8 mouse cellular contexts compared by ENCODE assay signal in genomic region chr17:12992470-12992991, GRCm38 (mm10). TPM values are rescaled to one million over a fixed set of nuclear protein-coding genes. Genes with fewer than 3 reads are reported as not detected.
DNase-seq lines count a peak whose midpoint lies in the region; ATAC-seq lines count a peak whose summit lies in the region.

No protein-coding gene starts in this region.

- no peaks in the 10 kb centered on the region for H3K9me3 ChIP-seq in heart, embryonic 11.5 days (replicated peaks; ENCODE audit: control insufficient read depth, low read length)
- H3K9me3 ChIP-seq in kidney, embryonic 16.5 days (ENCODE audit: low read length): no peaks in the 10 kb centered on the region
- H3K9me3 ChIP-seq in liver, embryonic 11.5 days (ENCODE audit: control insufficient read depth, low read length): no peaks in the 10 kb centered on the region
- H3K9me3 ChIP-seq in stomach, embryonic 14.5 days (ENCODE audit: control insufficient read depth, low read depth, low read length): no peaks in the 10 kb centered on the region

- under 1% methylated on average over 51 of the region's 51 CpGs for WGBS in heart, embryonic 11.5 days (ENCODE audit: insufficient replicate concordance)
- WGBS in kidney, embryonic 16.5 days: 0% methylated on average over 51 of the region's 51 CpGs
- under 1% methylated on average over 51 of the region's 51 CpGs for WGBS in liver, embryonic 11.5 days
- WGBS in stomach, embryonic 14.5 days: 0% methylated on average over 51 of the region's 51 CpGs

- no peaks in the 10 kb centered on the region; the same call in 1 of the 2 replicates for H3K36me3 ChIP-seq in heart, embryonic 11.5 days (ENCODE audit: control insufficient read depth, insufficient read depth, low read length)
- H3K36me3 ChIP-seq in kidney, embryonic 16.5 days (ENCODE audit: insufficient read depth, low read length): peaks cover 5% of the 10 kb centered on the region
- peaks cover 7% of the 10 kb centered on the region for H3K36me3 ChIP-seq in liver, embryonic 11.5 days (ENCODE audit: control insufficient read depth, insufficient read depth, low read length)
- peaks cover 3% of the 10 kb centered on the region; the same call in 1 of the 2 replicates for H3K36me3 ChIP-seq in stomach, embryonic 14.5 days (ENCODE audit: control insufficient read depth, insufficient read depth, low read length)

- no peaks in the 10 kb centered on the region for H3K27me3 ChIP-seq in heart, embryonic 11.5 days (ENCODE audit: control insufficient read depth, insufficient read depth, low read length)
- H3K27me3 ChIP-seq in kidney, embryonic 16.5 days (ENCODE audit: insufficient read depth, low read length): no peaks in the 10 kb centered on the region
- no peaks in the 10 kb centered on the region for H3K27me3 ChIP-seq in liver, embryonic 11.5 days (replicated peaks; ENCODE audit: control insufficient read depth, insufficient read depth, low read length)
- H3K27me3 ChIP-seq in stomach, embryonic 14.5 days (ENCODE audit: control insufficient read depth, insufficient read depth, low read length): no peaks in the 10 kb centered on the region

- peak overlapping the region; percentile 94 for H3K4me2 ChIP-seq in heart, embryonic 11.5 days
- H3K4me2 ChIP-seq in kidney, embryonic 16.5 days (replicated peaks; ENCODE audit: low read depth, low read length): peak overlapping the region; percentile 54
- H3K4me2 ChIP-seq in liver, embryonic 11.5 days: peak overlapping the region; percentile 95
- H3K4me2 ChIP-seq in stomach, embryonic 14.5 days (replicated peaks; ENCODE audit: low read depth, low read length): peak overlapping the region; percentile 55

- peak overlapping the region; percentile 99 for H3K27ac ChIP-seq in heart, embryonic 11.5 days (ENCODE audit: low read depth, low read length)
- peak overlapping the region; percentile 99 for H3K27ac ChIP-seq in kidney, embryonic 16.5 days (ENCODE audit: low read length)
- peak overlapping the region; percentile 99 for H3K27ac ChIP-seq in liver, embryonic 11.5 days (ENCODE audit: low read depth, low read length)
- peak overlapping the region; percentile 100 for H3K27ac ChIP-seq in stomach, embryonic 14.5 days (ENCODE audit: low read length)

- H3K9ac ChIP-seq in heart, embryonic 11.5 days (ENCODE audit: low read depth, low read length): peak overlapping the region; percentile 100
- H3K9ac ChIP-seq in kidney, embryonic 16.5 days (replicated peaks; ENCODE audit: low read length): peak overlapping the region; percentile 100
- peak overlapping the region; percentile 100 for H3K9ac ChIP-seq in liver, embryonic 11.5 days (ENCODE audit: low read depth, low read length)
- H3K9ac ChIP-seq in stomach, embryonic 14.5 days (replicated peaks; ENCODE audit: low read depth, low read length): peak overlapping the region; percentile 98

- peaks cover 3% of the 10 kb centered on the region; the same call in 1 of the 2 replicates for H3K4me1 ChIP-seq in heart, embryonic 11.5 days (ENCODE audit: control insufficient read depth, insufficient read depth, low read length)
- H3K4me1 ChIP-seq in kidney, embryonic 16.5 days (ENCODE audit: insufficient read depth, low read length): peaks cover 7% of the 10 kb centered on the region
- no peaks in the 10 kb centered on the region; the same call in 1 of the 2 replicates for H3K4me1 ChIP-seq in liver, embryonic 11.5 days (replicated peaks; ENCODE audit: control insufficient read depth, insufficient read depth, low read length)
- peaks cover 7% of the 10 kb centered on the region for H3K4me1 ChIP-seq in stomach, embryonic 14.5 days (ENCODE audit: control insufficient read depth, insufficient read depth, low read length)

- peak; percentile 79 to 81 for DNase-seq in B cell, adult 2 months
- DNase-seq in brain, adult 2 months (ENCODE audit: low read depth, low spot score): peak; percentile 99
- DNase-seq in liver, embryonic 11.5 days (ENCODE audit: low spot score): peak; percentile 92
- DNase-seq in naive thymus-derived CD4-positive, alpha-beta T cell, adult 2 months (ENCODE audit: low read depth): peak; percentile 92

- peak overlapping the region; percentile 95 for H3K4me3 ChIP-seq in heart, embryonic 11.5 days (ENCODE audit: low read depth, low read length)
- peak overlapping the region; percentile 88 for H3K4me3 ChIP-seq in kidney, embryonic 16.5 days (ENCODE audit: low read length)
- peak overlapping the region; percentile 98 for H3K4me3 ChIP-seq in liver, embryonic 11.5 days (ENCODE audit: low read depth, low read length)
- H3K4me3 ChIP-seq in stomach, embryonic 14.5 days (ENCODE audit: low read depth, low read length): peak overlapping the region; percentile 99

- ATAC-seq in erythroblast, adult 5-6 weeks (replicated peaks; ENCODE audit: low FRiP score, poor library complexity, severe bottlenecking): peak; percentile 94
- peak; percentile 90 for ATAC-seq in heart, embryonic 11.5 days (replicated peaks; ENCODE audit: insufficient number of reproducible peaks, low FRiP score, low TSS enrichment)
- peak; percentile 94 for ATAC-seq in kidney, embryonic 16.5 days (ENCODE audit: low FRiP score, low TSS enrichment)
- peak; percentile 85 for ATAC-seq in liver, embryonic 11.5 days (replicated peaks; ENCODE audit: low FRiP score)
- peak; percentile 89 for ATAC-seq in stomach, embryonic 14.5 days (ENCODE audit: insufficient number of reproducible peaks, insufficient read depth, low FRiP score, low read depth)

RNA-seq across cellular contexts. Expression of gene Wtap, which starts 1.4 kb away (rescaled TPM):
- total RNA-seq in erythroblast, adult 5-6 weeks (2015; ENCODE audit: low replicate concordance): 36.1 and 36.2 TPM in 2 replicates
- 37.9 and 68.2 TPM in 2 replicates for total RNA-seq in erythroblast, adult 5-6 weeks (2017; ENCODE audit: low replicate concordance)
- 83.4 and 88.8 TPM in 2 replicates for polyA plus RNA-seq in heart, embryonic 11.5 days (2014; fragmentation: Nextera tagmentation; extraction: Ambion mirVana)
- polyA plus RNA-seq in kidney, embryonic 16.5 days (2015; fragmentation: Nextera tagmentation; extraction: Ambion mirVana): 124 and 135 TPM in 2 replicates
- polyA plus RNA-seq in liver, embryonic 11.5 days (2014; fragmentation: Nextera tagmentation; extraction: Ambion mirVana): 99.4 and 101 TPM in 2 replicates
- polyA plus RNA-seq in stomach, embryonic 14.5 days (2014; fragmentation: Nextera tagmentation; extraction: Ambion mirVana): 138 and 146 TPM in 2 replicates

RNA-seq across cellular contexts. Expression of gene Sod2, which starts 14.1 kb away (rescaled TPM):
- 22.2 and 45.7 TPM in 2 replicates for total RNA-seq in erythroblast, adult 5-6 weeks (2015; ENCODE audit: low replicate concordance)
- 8.3 and 21.9 TPM in 2 replicates for total RNA-seq in erythroblast, adult 5-6 weeks (2017; ENCODE audit: low replicate concordance)
- 308 and 326 TPM in 2 replicates for polyA plus RNA-seq in heart, embryonic 11.5 days (2014; fragmentation: Nextera tagmentation; extraction: Ambion mirVana)
- polyA plus RNA-seq in kidney, embryonic 16.5 days (2015; fragmentation: Nextera tagmentation; extraction: Ambion mirVana): 178 and 179 TPM in 2 replicates
- 193 and 213 TPM in 2 replicates for polyA plus RNA-seq in liver, embryonic 11.5 days (2014; fragmentation: Nextera tagmentation; extraction: Ambion mirVana)
- polyA plus RNA-seq in stomach, embryonic 14.5 days (2014; fragmentation: Nextera tagmentation; extraction: Ambion mirVana): 110 and 125 TPM in 2 replicates

RNA-seq across cellular contexts. Expression of gene Acat2, which starts 32.0 kb away (rescaled TPM):
- 1.0 and 3.1 TPM in 2 replicates for total RNA-seq in erythroblast, adult 5-6 weeks (2015; ENCODE audit: low replicate concordance)
- total RNA-seq in erythroblast, adult 5-6 weeks (2017; ENCODE audit: low replicate concordance): 5.2 and 7.1 TPM in 2 replicates
- 38.3 and 56.5 TPM in 2 replicates for polyA plus RNA-seq in heart, embryonic 11.5 days (2014; fragmentation: Nextera tagmentation; extraction: Ambion mirVana)
- polyA plus RNA-seq in kidney, embryonic 16.5 days (2015; fragmentation: Nextera tagmentation; extraction: Ambion mirVana): 134 and 136 TPM in 2 replicates
- polyA plus RNA-seq in liver, embryonic 11.5 days (2014; fragmentation: Nextera tagmentation; extraction: Ambion mirVana): 113 and 126 TPM in 2 replicates
- 90.8 and 97.7 TPM in 2 replicates for polyA plus RNA-seq in stomach, embryonic 14.5 days (2014; fragmentation: Nextera tagmentation; extraction: Ambion mirVana)

RNA-seq across cellular contexts. Expression of gene Acat3, which starts 52.1 kb away (rescaled TPM):
- not detected in 2 replicates for total RNA-seq in erythroblast, adult 5-6 weeks (2015; ENCODE audit: low replicate concordance)
- total RNA-seq in erythroblast, adult 5-6 weeks (2017; ENCODE audit: low replicate concordance): not detected in 2 replicates
- polyA plus RNA-seq in heart, embryonic 11.5 days (2014; fragmentation: Nextera tagmentation; extraction: Ambion mirVana): 0.13 and 0.70 TPM in 2 replicates
- 4.7 and 5.0 TPM in 2 replicates for polyA plus RNA-seq in kidney, embryonic 16.5 days (2015; fragmentation: Nextera tagmentation; extraction: Ambion mirVana)
- 0.62 and 1.1 TPM in 2 replicates for polyA plus RNA-seq in liver, embryonic 11.5 days (2014; fragmentation: Nextera tagmentation; extraction: Ambion mirVana)
- 1.4 and 2.4 TPM in 2 replicates for polyA plus RNA-seq in stomach, embryonic 14.5 days (2014; fragmentation: Nextera tagmentation; extraction: Ambion mirVana)

RNA-seq across cellular contexts. Expression of gene Gpr31b, which starts 59.6 kb away (rescaled TPM):
- total RNA-seq in erythroblast, adult 5-6 weeks (2015; ENCODE audit: low replicate concordance): 1.0 TPM in 1 of 2 replicates, not detected in the other
- not detected in 2 replicates for total RNA-seq in erythroblast, adult 5-6 weeks (2017; ENCODE audit: low replicate concordance)
- polyA plus RNA-seq in heart, embryonic 11.5 days (2014; fragmentation: Nextera tagmentation; extraction: Ambion mirVana): 0.19 TPM in 1 of 2 replicates, not detected in the other
- polyA plus RNA-seq in kidney, embryonic 16.5 days (2015; fragmentation: Nextera tagmentation; extraction: Ambion mirVana): not detected in 2 replicates
- polyA plus RNA-seq in liver, embryonic 11.5 days (2014; fragmentation: Nextera tagmentation; extraction: Ambion mirVana): not detected in 2 replicates
- 0.20 TPM in 1 of 2 replicates, not detected in the other for polyA plus RNA-seq in stomach, embryonic 14.5 days (2014; fragmentation: Nextera tagmentation; extraction: Ambion mirVana)

Comparison
In these comparisons a context has a peak if more than half of its experiments do, and no peak if none do; other contexts are left out.
1. Peak in every context shown above with its lines: DNase-seq, ATAC-seq, H3K4me3 ChIP-seq and H3K27ac ChIP-seq.